Mouse (Mus musculus): ENCODE measurements around the gene Cdt1. TPM values are rescaled to one million over a fixed set of nuclear protein-coding genes. Genes with fewer than 3 reads are reported as not detected.

Cdt1 gene
- polyA plus RNA-seq, 1 experiment from 2014 or later = 41.1 TPM

DNA sequence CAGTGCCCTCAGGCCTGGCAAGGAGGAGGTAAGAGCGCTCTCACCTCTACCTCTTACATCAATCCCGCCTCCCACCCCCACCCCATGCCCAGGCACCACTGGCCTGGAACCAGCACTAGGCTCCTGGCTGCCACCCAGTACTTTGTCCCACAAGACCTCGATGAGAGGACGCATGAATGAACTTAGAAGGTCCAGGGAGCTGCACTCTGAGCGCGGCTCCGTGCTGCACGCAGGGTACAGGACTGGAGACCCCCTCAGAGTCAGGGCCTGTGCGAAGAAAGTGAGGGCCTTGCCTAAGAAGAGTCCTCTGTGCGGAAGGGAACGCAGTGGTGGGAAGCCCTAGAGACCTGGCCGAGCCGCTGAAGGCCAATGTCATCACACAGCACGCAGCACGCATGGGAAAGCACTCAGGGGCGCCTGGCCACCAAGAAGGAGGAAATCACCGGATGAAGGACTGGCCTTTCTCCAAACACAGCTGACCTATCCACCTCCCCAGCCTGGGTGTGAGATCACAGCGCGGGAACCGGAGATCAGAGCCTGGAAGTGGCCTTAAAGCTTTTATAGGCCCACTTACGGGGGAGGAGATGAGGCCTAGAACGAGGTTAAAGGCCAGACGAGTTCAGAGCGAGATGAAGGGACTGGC, 20.9 kb upstream of the Cdt1 start:
- H3K36me3 ChIP-seq (ENCODE audit: control insufficient read depth, insufficient read depth) = peaks cover 7% of the 10 kb centered on the region; the same call in 1 of the 2 replicates
- H3K4me3 ChIP-seq (ENCODE audit: low read depth, low read length) = peak overlapping the region; percentile 82
- H3K9ac ChIP-seq (ENCODE audit: low read depth, low read length) = peak overlapping the region; percentile 91
- no peaks in the 10 kb centered on the region for H3K9me3 ChIP-seq (replicated peaks; ENCODE audit: control insufficient read depth, low read length)
- H3K4me2 ChIP-seq (ENCODE audit: low read depth, low read length) = peak overlapping the region; percentile 95
- H3K4me1 ChIP-seq (ENCODE audit: control insufficient read depth, low read depth, low read length) = peaks cover 76% of the 10 kb centered on the region
- WGBS (ENCODE audit: insufficient replicate concordance) = 51% methylated on average over 24 of the region's 24 CpGs
- H3K27me3 ChIP-seq (ENCODE audit: control insufficient read depth, insufficient read depth, low read depth, low read length) = no peaks in the 10 kb centered on the region
- H3K27ac ChIP-seq (ENCODE audit: low read length) = peak overlapping the region; percentile 96
- ATAC-seq (ENCODE audit: low read depth) = no peak

DNA sequence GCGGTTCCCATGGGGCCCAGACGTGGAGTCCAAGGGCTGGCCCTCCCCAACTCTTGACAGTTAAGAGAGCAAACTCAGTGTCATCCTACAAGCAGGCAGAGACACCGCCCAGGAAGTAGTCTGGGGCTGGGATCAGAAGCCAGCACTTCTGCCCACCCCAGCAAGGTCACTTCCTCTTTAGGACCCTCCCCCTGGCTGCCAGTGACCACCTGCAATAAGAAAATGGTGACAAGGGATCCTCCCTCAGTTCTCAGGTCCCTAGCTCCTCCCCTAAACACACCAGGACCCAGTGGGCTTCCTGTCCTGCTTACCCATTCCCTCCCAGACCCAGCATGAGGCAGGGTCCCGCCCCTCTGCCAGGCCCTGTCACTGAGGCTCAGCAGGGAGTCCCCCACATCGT, 20.0 kb upstream of the Cdt1 start:
- 6% methylated on average over 5 of the region's 5 CpGs for WGBS (ENCODE audit: insufficient replicate concordance)
- H3K4me2 ChIP-seq (ENCODE audit: low read depth, low read length) = peak overlapping the region; percentile 95
- ATAC-seq (ENCODE audit: low read depth) = peak; percentile 59
- H3K4me1 ChIP-seq (ENCODE audit: control insufficient read depth, low read depth, low read length) = peaks cover 68% of the 10 kb centered on the region
- peak overlapping the region; percentile 96 for H3K27ac ChIP-seq (ENCODE audit: low read length)
- H3K4me3 ChIP-seq (ENCODE audit: low read depth, low read length) = peak overlapping the region; percentile 82
- H3K9ac ChIP-seq (ENCODE audit: low read depth, low read length) = peak overlapping the region; percentile 91
- peaks cover 7% of the 10 kb centered on the region; the same call in 1 of the 2 replicates for H3K36me3 ChIP-seq (ENCODE audit: control insufficient read depth, insufficient read depth)
- no peaks in the 10 kb centered on the region for H3K9me3 ChIP-seq (replicated peaks; ENCODE audit: control insufficient read depth, low read length)
- H3K27me3 ChIP-seq (ENCODE audit: control insufficient read depth, insufficient read depth, low read depth, low read length) = no peaks in the 10 kb centered on the region

DNA sequence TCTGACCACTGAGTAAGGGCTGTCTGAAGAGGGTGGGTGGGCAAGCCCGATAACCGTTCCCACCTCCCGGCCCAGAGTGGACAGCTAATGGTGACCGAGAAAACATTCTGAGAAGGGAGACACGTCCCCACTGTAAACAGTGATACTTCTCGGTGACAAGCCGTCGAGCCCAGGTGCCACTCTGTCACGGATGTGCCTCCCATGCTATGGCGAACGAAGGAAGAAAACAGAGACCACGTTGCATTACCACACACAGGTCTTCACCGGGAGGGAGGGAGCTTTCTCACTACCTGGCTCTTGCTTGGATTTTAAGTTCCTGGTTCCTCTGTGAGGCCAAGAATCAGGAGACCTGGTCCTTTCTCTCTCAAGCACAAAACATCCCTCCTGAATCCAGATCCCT, 19.5 kb upstream of the Cdt1 start:
- Histone ChIP-seq H3K27me3 (ENCODE audit: control insufficient read depth, insufficient read depth, low read depth, low read length) (no peaks in the 10 kb centered on the region), H3K27ac (ENCODE audit: low read length) (peak overlapping the region; percentile 96), H3K9me3 (replicated peaks; ENCODE audit: control insufficient read depth, low read length) (no peaks in the 10 kb centered on the region), H3K4me3 (ENCODE audit: low read depth, low read length) (peak overlapping the region; percentile 82), H3K4me2 (ENCODE audit: low read depth, low read length) (peak overlapping the region; percentile 95), H3K9ac (ENCODE audit: low read depth, low read length) (peak overlapping the region; percentile 91), H3K36me3 (ENCODE audit: control insufficient read depth, insufficient read depth) (peaks cover 7% of the 10 kb centered on the region; the same call in 1 of the 2 replicates), H3K4me1 (ENCODE audit: control insufficient read depth, low read depth, low read length) (peaks cover 63% of the 10 kb centered on the region)
- ATAC-seq (ENCODE audit: low read depth) = no peak
- WGBS (ENCODE audit: insufficient replicate concordance) = 26% methylated on average over 13 of the region's 13 CpGs

DNA sequence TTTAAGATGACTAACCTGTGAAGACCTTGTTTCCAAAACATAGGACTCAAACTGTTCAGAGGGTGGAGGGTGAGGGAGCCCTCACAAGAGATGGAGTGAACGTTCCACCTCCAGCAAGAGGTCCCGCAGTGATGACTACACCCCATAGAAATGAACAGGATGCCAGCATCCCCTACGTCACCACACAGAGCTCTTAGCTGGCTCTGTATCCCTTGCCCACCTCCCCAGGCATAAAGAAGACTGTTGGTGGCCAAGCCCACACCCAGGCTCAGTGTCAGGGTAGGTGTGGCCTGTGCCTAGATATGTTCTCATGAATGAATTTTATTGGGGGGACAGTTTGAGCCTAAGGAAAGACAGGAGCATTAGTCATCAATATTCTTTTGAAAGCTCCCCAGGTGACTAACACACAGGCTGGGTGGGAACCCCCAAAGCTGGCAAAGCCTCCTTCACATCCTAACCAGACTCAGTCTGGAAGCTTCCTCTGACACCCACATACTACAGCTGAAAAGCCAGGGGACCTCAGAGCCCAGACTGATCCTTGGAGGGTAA, 18.9 kb upstream of the Cdt1 start:
- Histone ChIP-seq H3K9ac (ENCODE audit: low read depth, low read length) (peak overlapping the region; percentile 91), H3K4me3 (ENCODE audit: low read depth, low read length) (peak overlapping the region; percentile 82), H3K36me3 (ENCODE audit: control insufficient read depth, insufficient read depth) (peaks cover 4% of the 10 kb centered on the region; the same call in 1 of the 2 replicates), H3K4me1 (ENCODE audit: control insufficient read depth, low read depth, low read length) (peaks cover 65% of the 10 kb centered on the region), H3K27me3 (ENCODE audit: control insufficient read depth, insufficient read depth, low read depth, low read length) (no peaks in the 10 kb centered on the region), H3K27ac (ENCODE audit: low read length) (peak overlapping the region; percentile 96), H3K4me2 (ENCODE audit: low read depth, low read length) (peak overlapping the region; percentile 95), H3K9me3 (replicated peaks; ENCODE audit: control insufficient read depth, low read length) (no peaks in the 10 kb centered on the region)
- 41% methylated on average over 3 of the region's 3 CpGs for WGBS (ENCODE audit: insufficient replicate concordance)
- no peak for ATAC-seq (ENCODE audit: low read depth)

DNA sequence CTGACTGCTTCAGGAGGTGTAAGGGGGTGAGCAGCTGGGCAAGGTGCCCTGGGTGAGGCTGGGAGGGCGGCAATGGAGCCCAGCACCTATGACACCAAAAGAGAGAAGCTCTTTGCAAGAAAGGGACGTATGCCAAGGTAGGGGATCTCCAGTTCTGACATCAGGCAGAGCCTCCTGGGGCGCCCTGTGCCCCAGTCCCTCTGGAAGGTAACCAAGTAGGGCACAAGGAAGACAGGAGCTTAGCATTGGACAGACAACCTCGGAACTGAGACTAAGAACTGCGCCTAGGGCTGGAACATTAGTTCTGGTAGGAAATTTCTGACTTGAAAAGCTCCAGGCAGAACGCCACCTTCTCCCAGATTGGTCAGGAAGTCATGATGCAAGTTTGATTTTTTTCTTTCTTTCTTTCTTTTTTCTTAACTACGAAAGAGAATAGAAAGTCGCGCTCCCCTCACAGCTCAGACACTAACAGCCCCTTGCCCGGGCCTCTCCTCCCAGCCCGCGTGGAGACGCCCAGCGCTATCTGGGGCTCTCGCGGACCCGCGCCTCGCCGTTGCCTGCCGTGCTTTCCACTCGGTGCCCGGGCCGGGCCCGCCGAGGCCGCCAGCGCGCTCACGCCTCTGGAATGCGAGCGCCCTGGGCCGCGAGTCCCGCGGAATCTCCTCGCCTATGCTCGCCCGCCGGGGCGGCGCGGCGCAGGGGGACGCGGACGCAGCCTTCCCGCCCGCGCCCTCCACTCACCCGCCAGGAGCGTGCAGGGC, 17.4 kb upstream of the Cdt1 start:
- peak overlapping the region; percentile 91 for H3K9ac ChIP-seq (ENCODE audit: low read depth, low read length)
- WGBS (ENCODE audit: insufficient replicate concordance) = 1% methylated on average over 50 of the region's 52 CpGs
- peaks cover 58% of the 10 kb centered on the region for H3K4me1 ChIP-seq (ENCODE audit: control insufficient read depth, low read depth, low read length)
- no peaks in the 10 kb centered on the region for H3K27me3 ChIP-seq (ENCODE audit: control insufficient read depth, insufficient read depth, low read depth, low read length)
- H3K27ac ChIP-seq (ENCODE audit: low read length) = peak overlapping the region; percentile 96
- peak overlapping the region; percentile 95 for H3K4me2 ChIP-seq (ENCODE audit: low read depth, low read length)
- ATAC-seq (ENCODE audit: low read depth) = peak; percentile 19
- no peaks in the 10 kb centered on the region for H3K36me3 ChIP-seq (ENCODE audit: control insufficient read depth, insufficient read depth)
- no peaks in the 10 kb centered on the region for H3K9me3 ChIP-seq (replicated peaks; ENCODE audit: control insufficient read depth, low read length)
- peak overlapping the region; percentile 82 for H3K4me3 ChIP-seq (ENCODE audit: low read depth, low read length)

DNA sequence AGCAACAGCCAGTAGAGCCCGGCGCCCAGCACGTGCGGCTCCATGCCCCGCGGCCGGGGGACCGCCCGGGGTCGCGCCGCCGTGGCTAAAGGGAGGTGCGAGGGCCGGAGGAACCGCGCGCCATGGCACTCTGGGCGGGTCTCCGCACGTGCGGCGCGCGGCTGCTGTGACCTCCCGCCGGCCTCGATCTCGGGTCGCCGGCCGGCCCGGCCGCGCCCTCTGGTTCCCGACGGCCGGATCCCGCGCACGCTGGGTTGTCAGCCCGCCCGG, 16.9 kb upstream of the Cdt1 start:
- WGBS (ENCODE audit: insufficient replicate concordance) = 0% methylated on average over 42 of the region's 43 CpGs

DNA sequence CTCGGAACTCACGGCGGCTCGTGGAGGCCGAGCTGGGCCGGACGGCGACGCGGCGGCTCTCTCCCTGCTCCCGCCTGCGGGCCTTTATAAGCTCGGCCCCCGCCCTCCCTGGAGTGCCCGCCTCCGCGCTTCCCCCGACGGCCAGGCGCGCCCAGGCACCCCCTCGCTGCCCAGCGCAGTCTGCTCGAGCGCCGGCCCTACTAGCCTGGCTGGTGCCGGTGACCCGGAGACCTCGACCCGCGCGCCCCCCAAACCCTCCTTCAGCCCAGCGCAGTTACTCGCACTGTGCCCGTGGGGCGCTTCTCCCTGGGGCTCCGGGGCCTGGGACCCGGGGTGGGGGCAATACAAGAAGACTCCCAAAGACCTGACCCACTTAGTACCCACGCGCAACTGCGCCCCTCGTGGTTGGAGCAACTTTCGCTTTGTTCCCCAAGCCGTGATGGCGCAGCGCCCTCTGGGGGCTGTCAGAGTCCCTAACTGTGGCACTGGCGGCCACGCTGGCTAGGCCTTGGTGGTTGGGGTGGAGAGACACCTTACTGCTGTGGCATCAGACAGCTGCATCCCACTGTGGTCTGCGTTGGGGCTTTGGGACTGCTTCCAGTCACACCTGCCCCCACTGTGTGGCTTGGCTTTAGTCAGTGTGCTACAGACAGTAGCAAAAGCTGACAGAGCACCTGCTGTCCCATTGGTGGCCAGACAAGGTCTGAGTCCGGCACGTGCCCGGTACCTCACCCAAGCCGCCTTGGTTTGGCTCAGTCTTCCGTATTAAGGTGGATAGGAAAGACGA, 16.4 kb upstream of the Cdt1 start, which contains the start of gene Piezo1:
Piezo1 (minus strand) TSS at position 65 of the 787 bp plus-strand sequence.
- Histone ChIP-seq H3K9me3 (replicated peaks; ENCODE audit: control insufficient read depth, low read length) (no peaks in the 10 kb centered on the region), H3K27me3 (ENCODE audit: control insufficient read depth, insufficient read depth, low read depth, low read length) (no peaks in the 10 kb centered on the region), H3K36me3 (ENCODE audit: control insufficient read depth, insufficient read depth) (no peaks in the 10 kb centered on the region), H3K27ac (ENCODE audit: low read length) (peak within 1 kb of the TSS; percentile 96), H3K4me2 (ENCODE audit: low read depth, low read length) (peak within 1 kb of the TSS; percentile 95), H3K4me1 (ENCODE audit: control insufficient read depth, low read depth, low read length) (peaks cover 53% of the 10 kb centered on the region), H3K9ac (ENCODE audit: low read depth, low read length) (peak within 1 kb of the TSS; percentile 91), H3K4me3 (ENCODE audit: low read depth, low read length) (peak within 1 kb of the TSS; percentile 82)
- 10% methylated on average over 45 of the region's 56 CpGs for WGBS (ENCODE audit: insufficient replicate concordance)
- peak; percentile 73 for ATAC-seq (ENCODE audit: low read depth)

More for the DNA sequence above, 16.9 kb upstream of the Cdt1 start:
- peak; percentile 22 for ATAC-seq (ENCODE audit: low read depth)
- Histone ChIP-seq H3K27me3 (ENCODE audit: control insufficient read depth, insufficient read depth, low read depth, low read length) (no peaks in the 10 kb centered on the region), H3K36me3 (ENCODE audit: control insufficient read depth, insufficient read depth) (no peaks in the 10 kb centered on the region), H3K9ac (ENCODE audit: low read depth, low read length) (peak overlapping the region; percentile 91), H3K27ac (ENCODE audit: low read length) (peak overlapping the region; percentile 96), H3K4me3 (ENCODE audit: low read depth, low read length) (peak overlapping the region; percentile 82), H3K4me2 (ENCODE audit: low read depth, low read length) (peak overlapping the region; percentile 95), H3K9me3 (replicated peaks; ENCODE audit: control insufficient read depth, low read length) (no peaks in the 10 kb centered on the region), H3K4me1 (ENCODE audit: control insufficient read depth, low read depth, low read length) (peaks cover 53% of the 10 kb centered on the region)

DNA sequence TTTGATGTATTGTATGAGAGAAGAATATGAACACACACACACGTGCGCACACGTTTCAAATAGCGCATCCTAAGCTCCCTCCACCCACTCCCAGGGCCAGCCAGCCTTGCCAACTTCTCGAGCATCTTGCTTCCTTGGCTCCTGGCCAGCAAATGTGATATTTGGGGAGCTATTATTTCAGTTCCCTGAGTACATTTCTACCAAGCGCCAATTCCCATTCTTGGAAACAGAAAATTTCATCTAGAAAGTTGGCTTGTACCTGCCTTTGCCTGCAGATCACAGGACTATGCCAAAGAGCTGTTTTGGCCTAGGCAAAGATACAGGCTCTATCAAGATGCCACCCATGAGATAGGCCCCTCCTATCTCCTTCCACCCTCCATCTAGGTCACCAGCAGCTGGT, 13.0 kb upstream of the Cdt1 start:
- 68% methylated on average over 6 of the region's 6 CpGs for WGBS (ENCODE audit: insufficient replicate concordance)
- no peak overlapping the region for H3K9ac ChIP-seq (ENCODE audit: low read depth, low read length)
- H3K36me3 ChIP-seq (ENCODE audit: control insufficient read depth, insufficient read depth) = no peaks in the 10 kb centered on the region
- H3K27me3 ChIP-seq (ENCODE audit: control insufficient read depth, insufficient read depth, low read depth, low read length) = no peaks in the 10 kb centered on the region
- H3K9me3 ChIP-seq (replicated peaks; ENCODE audit: control insufficient read depth, low read length) = no peaks in the 10 kb centered on the region
- no peak overlapping the region for H3K4me3 ChIP-seq (ENCODE audit: low read depth, low read length)
- H3K4me2 ChIP-seq (ENCODE audit: low read depth, low read length) = no peak overlapping the region
- no peak for ATAC-seq (ENCODE audit: low read depth)
- H3K27ac ChIP-seq (ENCODE audit: low read length) = no peak overlapping the region
- peaks cover 37% of the 10 kb centered on the region for H3K4me1 ChIP-seq (ENCODE audit: control insufficient read depth, low read depth, low read length)

Measured in liver, embryonic 16.5 days (tissue).